Mouse (Mus musculus) gastrocnemius, adult 8-10 months (tissue): ENCODE measurements at regions not wholly inside any gene's neighbourhood (a gene's known extent, or its start where the extent isn't known, plus 50 kb on each side); places are given as distances from the start of the nearest gene placed in this dataset.
"Not testable (repeated sequence)": the region's sequence is repeated elsewhere in the genome, so short reads cannot be mapped to it uniquely, and the experiment has no call there.

Experiments used
- DNase-seq, 2 experiments: peaks; one replicate each; pipeline ENCODE4 v3.0.0; 2022; ENCODE audit warnings: low spot score in 2 of 2

DNA sequence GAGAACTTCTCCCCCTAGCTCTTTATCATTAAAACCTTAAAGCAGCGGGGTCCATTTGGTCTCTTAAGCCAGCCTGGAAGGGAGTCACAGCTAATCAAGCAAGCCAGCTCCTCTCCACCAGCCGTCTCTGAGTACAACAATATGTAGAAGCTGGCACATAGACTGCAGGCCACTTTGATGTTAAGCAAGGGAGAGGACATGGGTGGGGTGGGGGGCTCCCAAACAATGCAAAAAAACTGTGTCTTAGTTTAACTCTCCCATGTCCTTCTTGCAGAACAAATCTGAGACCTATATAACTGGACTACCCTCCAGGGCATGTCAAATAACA is 93.3 kb upstream of the Jarid2 start:
- DNase-seq, result no peak

DNA sequence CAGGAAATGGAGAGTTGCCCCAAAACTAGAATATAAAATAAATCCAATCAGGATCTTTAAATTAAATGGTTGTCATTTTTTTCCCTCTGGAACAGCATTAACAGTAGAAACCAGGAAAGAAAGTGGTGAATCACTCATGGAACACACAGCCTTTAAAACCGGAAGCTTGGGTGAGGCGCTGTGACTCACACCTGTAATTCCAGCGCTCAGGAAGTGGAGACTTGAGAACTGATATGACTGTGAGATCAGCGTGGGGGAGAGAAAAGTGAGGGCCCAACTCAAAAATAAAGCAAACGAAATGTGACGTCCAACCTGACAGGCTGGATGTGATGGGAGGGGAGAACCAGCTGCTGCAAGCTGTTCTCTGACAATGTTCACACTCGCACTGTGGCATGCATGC is 86.9 kb upstream of the Jarid2 start:
- no peak for DNase-seq

DNA sequence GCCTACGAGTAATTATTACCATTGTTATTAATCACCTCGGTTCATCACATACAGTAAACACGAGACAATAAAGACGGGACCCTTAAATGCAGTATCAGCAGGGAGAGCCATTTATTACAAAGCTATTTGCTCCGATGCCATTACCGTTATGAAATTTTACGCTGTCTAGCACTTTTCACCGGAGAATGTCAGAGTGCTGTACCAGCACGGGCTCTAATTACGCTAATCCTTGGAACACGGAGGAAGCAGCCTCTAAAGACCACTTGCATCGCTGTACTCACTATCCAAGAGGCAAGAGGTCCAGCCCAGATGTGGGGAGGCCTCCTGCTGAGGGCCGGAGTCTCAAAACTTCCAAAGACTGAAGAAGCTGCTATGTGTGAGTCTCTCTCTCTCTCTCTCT is 79.2 kb upstream of the Jarid2 start:
- no peak for DNase-seq

DNA sequence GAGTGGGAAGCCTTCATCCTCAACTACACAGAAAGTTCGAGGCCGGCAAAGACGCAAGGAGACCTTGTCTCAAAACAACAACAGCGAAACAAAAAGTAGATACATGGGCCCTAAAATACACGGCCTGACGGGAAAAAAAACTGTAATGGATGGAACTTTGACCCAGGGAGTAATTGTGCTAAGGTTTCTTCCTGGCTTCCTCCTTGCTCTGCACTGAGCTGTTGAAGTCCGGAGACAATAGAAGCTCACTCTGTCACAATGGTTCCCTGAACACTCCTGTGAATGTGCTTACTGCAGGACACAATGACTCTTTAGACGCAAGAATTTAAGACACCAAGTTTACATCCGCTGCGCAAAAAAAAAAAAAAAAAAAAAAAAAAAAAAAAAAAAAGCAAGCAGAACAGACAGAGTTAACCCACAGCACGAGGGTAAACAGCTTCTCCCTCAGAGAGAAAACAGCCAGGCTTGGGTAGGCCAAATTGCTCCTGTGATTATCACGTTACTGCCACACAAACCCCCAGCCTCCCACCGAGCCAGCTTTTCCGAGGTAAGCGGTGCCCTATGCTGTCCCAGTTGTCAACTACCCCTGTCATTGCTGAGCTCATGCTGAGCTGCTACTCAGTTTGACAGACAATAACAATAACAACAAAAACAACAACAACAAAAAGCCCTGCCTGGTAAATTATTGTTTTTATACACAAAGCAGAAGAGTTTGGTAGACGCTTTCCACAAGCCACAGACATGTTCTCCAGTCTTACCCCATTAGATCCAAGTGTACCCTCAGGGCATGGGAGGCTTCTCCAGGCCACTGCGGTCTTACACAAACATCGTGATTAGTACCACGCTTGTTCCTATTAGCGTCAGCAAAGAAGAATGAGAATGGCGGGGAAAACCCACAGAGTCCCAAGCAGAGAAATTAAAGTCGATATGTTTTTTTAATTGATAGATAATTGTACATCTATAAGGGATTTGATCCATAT is 77.7 kb upstream of the Jarid2 start:
- no peak for DNase-seq

DNA sequence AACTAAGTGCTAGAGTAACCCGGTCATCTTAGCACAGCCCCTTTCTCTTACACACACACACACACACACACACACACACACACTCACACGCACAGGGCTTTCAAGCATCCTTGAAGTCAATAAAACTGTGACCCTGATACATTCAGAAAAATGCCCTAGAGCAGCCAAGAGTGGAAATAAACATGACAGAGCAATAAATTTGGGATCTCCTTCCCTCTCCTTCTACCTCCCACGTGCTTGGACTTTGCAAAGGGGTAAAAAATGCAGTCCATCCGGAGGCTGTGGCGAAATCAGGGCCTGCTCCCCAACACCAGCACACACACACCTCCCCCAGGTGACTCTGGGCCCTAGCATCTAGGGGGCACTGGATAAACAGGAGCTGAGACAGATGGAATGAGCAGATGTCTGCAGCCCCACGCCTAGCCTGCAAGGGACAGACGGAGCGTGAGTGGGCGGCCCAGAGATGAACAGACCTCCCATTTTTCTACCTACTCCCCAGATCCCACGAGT is 71.3 kb upstream of the Jarid2 start:
- no peak for DNase-seq

DNA sequence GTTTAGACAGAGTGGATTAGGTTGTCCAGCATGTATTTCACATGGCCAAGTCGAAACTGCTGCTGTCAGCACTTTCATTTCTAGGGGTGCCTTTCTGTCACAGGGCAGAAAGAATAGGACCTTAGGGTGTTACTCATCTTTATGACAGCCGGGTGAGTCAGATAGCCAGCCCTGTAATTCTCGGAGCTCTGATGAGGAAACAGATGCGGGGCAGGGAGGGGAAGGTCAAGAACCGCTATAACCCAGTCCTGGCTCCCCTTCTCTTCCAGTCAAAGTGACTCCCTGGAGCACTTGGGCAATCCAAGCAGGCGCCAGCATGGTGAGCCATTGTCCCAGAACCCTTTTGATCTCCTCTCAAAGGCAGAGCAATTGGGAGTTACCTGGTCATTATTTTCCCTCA is 69.4 kb upstream of the Jarid2 start:
- DNase-seq, result no peak

DNA sequence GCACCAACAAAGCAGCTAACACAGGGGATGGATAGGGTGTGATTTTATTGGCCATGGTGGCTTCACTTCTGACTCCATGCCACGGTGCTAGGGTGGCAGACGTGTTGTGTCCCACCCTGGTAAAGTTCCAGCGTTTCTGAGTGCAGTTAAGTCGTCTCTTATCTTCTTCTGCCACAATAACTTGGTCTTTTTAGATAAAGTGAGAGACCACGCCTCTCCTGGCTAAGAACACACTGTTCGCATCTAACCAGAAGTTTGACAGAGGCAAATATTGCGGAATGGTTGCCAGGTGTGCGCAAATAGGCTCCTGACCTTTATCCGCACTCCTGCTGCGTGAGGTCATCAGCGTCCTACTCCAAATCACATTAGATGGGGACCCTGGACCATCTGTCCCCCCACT is 66.2 kb upstream of the Jarid2 start:
- no peak for DNase-seq

DNA sequence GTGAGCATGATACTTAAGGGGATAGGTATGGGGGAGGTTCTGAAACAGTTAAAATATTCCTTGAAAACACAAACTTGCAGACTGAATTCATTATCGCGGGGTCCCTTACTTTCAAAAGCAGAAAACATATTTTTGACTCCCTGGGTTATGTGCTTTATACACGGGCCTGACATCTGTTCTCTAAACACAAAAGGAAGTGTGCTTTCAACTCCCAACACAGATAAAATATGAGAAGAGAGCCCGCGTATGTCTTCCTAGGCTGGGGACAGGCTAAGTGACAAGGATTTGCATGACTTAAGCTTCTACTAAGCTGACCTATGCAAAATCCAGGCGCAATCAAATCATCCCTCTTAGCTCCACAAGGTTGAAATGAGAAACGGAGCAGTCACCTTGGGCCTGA is 65.5 kb upstream of the Jarid2 start:
- no peak for DNase-seq

DNA sequence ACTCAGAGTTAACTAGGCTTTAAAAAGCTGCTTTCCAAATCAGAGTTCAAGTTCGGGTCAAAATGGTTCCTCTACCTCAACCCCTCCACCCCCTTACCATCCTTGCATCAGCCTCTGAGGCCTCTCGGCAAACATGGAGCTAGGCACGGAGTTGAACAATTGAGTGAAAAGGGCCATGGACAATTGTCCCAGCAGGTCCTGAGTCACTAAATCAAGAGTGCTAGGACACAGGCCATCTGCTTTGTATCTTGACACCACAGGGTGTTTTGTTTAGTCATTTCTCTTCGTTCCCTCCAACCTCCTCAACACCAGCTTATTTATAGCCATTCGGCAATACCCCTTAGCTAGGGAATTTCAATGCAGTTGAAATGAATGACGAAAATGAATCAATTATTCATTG is 59.5 kb upstream of the Jarid2 start:
- no peak for DNase-seq

DNA sequence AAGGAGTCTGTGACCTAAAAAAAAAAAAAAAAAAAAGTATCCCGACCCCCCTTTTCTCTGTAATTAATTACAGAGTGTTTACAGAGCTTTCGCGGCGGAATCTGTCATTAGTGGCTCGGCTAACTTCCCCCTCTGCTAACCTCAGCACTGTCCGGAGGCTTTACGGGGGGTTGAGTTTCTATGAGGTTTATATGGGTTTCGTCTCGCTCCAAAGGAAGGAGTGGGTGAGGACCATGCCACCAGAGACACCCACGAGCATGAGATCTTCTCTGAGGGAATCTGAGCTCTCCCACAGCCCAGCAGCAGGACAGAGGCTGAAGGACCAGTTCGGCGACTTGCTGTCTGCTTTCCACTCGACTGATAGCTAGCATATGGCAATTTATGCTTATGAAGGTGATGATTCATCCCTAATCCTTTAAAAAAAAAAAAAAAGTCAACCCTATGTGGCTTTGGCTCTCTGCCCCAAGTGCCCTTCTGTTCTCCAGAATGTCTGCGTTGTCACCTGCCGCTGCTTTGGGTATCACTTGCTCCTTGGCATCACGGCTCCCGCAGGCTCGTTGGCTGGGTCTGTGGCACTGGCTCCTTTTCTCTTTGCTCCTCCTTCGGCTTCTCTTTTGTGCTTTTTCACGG is 55.8 kb upstream of the Jarid2 start:
- DNase-seq, result no peak

DNA sequence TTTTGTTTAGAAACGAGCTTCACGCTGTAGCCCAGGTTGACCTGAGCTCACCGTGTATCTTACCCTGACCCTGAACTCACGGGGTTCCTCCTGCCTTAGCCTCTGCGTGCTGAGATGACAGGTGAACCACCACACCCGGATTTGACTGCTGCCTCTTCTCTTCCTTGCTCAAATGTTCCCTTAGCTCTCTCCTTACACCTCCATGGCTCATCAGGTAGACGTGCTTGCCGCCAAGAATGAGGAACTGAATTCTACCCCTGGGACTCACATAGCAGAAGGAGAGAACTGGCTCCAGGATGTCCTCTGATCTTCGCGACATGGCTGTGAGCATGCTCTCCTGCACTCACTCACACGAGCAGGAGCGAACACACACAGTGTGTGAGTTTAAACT is 55.3 kb upstream of the Jarid2 start:
- DNase-seq, result no peak

DNA sequence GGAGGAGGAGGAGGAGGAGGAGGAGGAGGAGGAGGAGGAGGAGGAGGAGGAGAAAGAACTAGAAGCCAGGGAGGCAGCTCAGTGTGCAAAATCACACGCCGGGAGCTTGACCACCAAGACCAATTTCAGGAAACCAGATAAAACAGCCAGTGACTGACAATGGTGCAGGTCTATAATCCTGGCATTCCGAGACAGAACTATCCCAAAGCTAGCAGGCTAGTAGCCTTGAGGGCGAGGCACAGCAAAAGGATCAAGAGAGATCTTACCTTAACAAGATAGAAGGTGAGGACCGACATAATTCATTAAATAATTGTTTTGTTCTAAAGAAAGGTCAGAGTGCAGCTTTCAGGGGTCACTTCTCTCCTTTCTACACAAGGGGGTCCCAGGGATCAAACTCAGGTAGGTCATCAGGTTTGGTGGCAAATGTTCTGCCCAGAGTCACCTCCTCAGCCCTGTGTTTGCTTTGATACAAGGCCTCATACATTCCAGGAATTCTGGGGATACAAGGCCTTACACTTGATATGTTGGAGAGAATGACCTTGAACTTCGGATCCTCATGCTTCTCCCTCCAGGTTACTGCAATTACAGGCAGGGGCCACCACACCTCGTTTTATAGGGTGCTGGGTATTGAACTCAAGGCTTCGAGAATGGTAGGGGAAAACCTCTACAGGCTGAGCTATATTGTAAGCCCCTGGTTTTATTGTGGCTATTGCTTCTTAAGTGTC is 54.2 kb upstream of the Jarid2 start:
- no peak for DNase-seq

DNA sequence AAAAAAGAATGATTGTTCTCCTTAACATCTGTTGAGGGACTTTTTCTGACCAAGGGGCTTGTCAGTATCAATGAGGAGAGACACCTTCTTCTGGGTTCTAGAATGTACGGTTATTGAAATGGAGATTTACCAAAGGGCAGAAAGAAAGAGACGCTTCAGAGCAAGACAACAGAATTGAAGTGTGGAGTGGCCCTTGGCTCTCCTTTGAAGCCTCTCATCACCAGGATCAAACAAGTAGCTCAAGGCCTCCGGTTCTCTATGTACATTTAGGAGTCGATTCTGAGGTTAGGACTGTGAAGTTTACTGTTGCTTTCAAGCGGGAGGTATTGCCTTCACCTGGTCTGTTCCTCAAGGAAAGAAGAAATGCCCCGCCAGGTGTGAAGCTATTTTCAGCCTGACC is 53.2 kb upstream of the Jarid2 start:
- no peak for DNase-seq

DNA sequence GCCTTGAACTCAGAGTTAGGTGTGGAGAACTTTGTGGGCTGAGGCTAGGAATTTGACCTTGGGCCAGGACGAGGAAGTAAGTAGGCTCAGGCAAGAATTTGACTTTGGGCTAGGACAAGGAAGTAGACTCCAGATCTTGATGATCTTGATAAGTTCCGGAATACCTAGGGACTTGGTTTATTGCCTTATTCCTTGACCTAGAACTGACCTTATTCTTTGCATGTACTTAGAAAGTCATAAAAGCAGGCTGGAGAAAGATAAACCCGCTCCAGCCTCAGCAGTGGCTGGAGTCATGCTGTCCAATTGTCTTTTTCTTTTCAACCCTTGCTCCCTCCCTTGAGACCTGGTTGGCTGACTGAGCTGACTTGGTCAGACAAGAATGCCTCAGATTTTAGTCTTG is 51.2 kb upstream of the Jarid2 start:
- no peak for DNase-seq

DNA sequence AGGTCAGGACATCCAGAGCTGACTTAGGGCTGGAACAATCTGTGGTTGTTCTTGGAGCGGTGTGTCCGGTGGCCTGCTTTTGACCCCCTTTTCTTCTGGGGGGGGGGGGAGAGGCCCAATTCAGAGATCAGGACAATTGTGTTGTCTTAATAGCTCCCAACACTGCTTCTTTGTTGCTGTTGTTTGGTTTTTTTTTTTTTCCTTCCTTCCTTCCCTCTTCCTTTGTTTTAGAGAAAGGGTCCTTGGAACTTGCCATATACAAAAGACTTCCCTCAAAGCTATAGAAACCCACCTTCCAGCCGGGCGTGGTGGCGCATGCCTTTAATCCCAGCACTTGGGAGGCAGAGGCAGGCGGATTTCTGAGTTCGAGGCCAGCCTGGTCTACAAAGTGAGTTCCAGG is 49.8 kb upstream of the Jarid2 start:
- DNase-seq, result not testable (repeated sequence)
